Mouse (Mus musculus): ENCODE measurements around the gene Ring1.
"Not testable (repeated sequence)": the region's sequence is repeated elsewhere in the genome, so short reads cannot be mapped to it uniquely, and the experiment has no call there.

The Ring1 gene

GRCm38 (mm10) chr17:33997025-33997424 is 27.5 kb downstream of the Ring1 start:
- DNase-seq (ENCODE audit: extremely low read depth, low read depth, low spot score) = not testable (repeated sequence)

GRCm38 (mm10) chr17:33995651-33996050 is 28.8 kb downstream of the Ring1 start:
- no peak for DNase-seq (ENCODE audit: extremely low read depth, low read depth, low spot score)

GRCm38 (mm10) chr17:33994959-33995358 is 29.5 kb downstream of the Ring1 start:
- DNase-seq (ENCODE audit: extremely low read depth, low read depth, low spot score) = no peak

GRCm38 (mm10) chr17:33991788-33992664 is 32.5 kb downstream of the Ring1 start:
- DNase-seq (ENCODE audit: extremely low read depth, low read depth, low spot score) = no peak

GRCm38 (mm10) chr17:33982136-33982535 is 42.3 kb downstream of the Ring1 start:
- DNase-seq (ENCODE audit: extremely low read depth, low read depth, low spot score) = not testable (repeated sequence)

GRCm38 (mm10) chr17:33981192-33981909 is 43.1 kb downstream of the Ring1 start:
- DNase-seq (ENCODE audit: extremely low read depth, low read depth, low spot score) = peak; percentile 36

GRCm38 (mm10) chr17:33980181-33981035 is 44.1 kb downstream of the Ring1 start:
- DNase-seq (ENCODE audit: extremely low read depth, low read depth, low spot score) = no peak

- no peak for DNase-seq (ENCODE audit: extremely low read depth, low read depth, low spot score)
Measured at GRCm38 (mm10) chr17:33979512-33980050, 44.9 kb downstream of the Ring1 start.

GRCm38 (mm10) chr17:33978631-33979031 is 45.8 kb downstream of the Ring1 start:
- no peak for DNase-seq (ENCODE audit: extremely low read depth, low read depth, low spot score)

- DNase-seq (ENCODE audit: extremely low read depth, low read depth, low spot score) = no peak
Measured at GRCm38 (mm10) chr17:33977861-33978557, 46.5 kb downstream of the Ring1 start.

GRCm38 (mm10) chr17:33973572-33973971 is 50.9 kb downstream of the Ring1 start:
- DNase-seq (ENCODE audit: extremely low read depth, low read depth, low spot score) = no peak

- no peak for DNase-seq (ENCODE audit: extremely low read depth, low read depth, low spot score)
Measured at GRCm38 (mm10) chr17:33972691-33973090, 51.8 kb downstream of the Ring1 start.

Data from fat pad, adult 2 months (tissue).